Mouse (Mus musculus) testis, adult 2 months (tissue): ENCODE measurements around the gene Enox1.

Source experiments
- CTCF ChIP-seq: fragments of 200-500 bp; IDR thresholded peaks from 2 replicates; pipeline ENCODE4 v1.5.1; 2012; ENCODE audit warnings: low read depth, mild to moderate bottlenecking, inconsistent platforms, low read length, moderate library complexity; ENCODE audit not compliant: control insufficient read depth, insufficient read depth, insufficient replicate concordance
- POLR2A ChIP-seq: fragments of 200-500 bp; IDR thresholded peaks from 2 replicates; pipeline ENCODE4 v1.6.1; 2012; ENCODE audit warnings: low read depth, mild to moderate bottlenecking, inconsistent platforms, low read length, moderate library complexity; ENCODE audit not compliant: control insufficient read depth

DNA sequence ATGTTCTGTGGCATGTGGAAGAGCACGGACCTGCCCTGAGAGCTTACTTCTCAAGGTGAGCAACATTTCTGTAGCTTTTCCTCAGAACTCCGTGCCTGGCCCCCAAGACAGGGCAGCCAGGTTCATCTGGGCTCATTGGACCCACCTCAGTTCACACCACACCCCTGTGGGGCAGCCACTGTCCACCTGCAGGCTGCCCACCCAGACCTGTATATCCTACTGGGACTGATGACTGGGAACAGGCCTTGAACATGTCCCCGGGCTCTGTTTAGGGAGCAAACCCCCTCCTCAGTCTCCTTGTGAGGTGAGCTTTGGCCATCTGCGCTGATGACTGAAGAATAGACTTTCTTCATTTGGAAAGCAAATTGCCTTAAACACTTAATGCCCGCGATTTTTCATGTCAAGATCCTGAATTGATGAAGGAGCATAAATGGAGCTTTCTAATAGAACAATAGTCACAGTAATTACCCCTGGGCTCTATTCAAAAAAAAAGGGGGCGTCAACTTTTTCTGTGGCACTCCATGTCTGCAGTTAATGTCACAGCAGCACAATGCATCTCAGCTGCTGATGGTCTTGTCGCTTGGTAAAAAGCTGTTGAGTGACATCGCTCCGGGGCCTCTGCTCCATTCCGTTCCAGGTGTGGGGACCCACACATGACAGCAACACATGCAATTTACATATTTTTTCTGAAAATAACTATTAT is 436.7 kb downstream of the Enox1 start:
- TF ChIP-seq CTCF (no peak), POLR2A (no peak)
